Mouse (Mus musculus) liver, embryonic 13.5 days (tissue): ENCODE results near the gene Gltpd2. TPM values are rescaled to one million over a fixed set of nuclear protein-coding genes. Genes with fewer than 3 reads are reported as not detected.

Experiments
- ATAC-seq: fragments of 200-750 bp; cut with Nextera tagmentation; 2 replicates; pipeline ENCODE4 v1.8.0; 2017; ENCODE audit warnings: low read depth, mild to moderate bottlenecking, moderate number of reproducible peaks, moderate library complexity
- DNase-seq: peaks from one replicate; pipeline ENCODE4 v3.0.0; 2022
- H3K27ac ChIP-seq: fragments of 300-500 bp; sonication (generic); 2 replicates; pipeline ENCODE4 v1.5.1; 2015; ENCODE audit warnings: moderate library complexity, mild to moderate bottlenecking, inconsistent platforms
- H3K27me3 ChIP-seq: fragments of 300-500 bp; sonication (generic); 2 replicates; pipeline ENCODE4 v1.6.1; 2015; ENCODE audit warnings: mild to moderate bottlenecking, inconsistent platforms
- H3K36me3 ChIP-seq: fragments of 300-500 bp; sonication (generic); 2 replicates; pipeline ENCODE4 v1.6.1; 2015; ENCODE audit warnings: mild to moderate bottlenecking, inconsistent platforms
- H3K4me1 ChIP-seq: fragments of 300-500 bp; sonication (generic); replicated peaks from 2 replicates; pipeline ENCODE4 v1.6.1; 2015; ENCODE audit warnings: inconsistent platforms
- H3K4me2 ChIP-seq: fragments of 300-500 bp; sonication (generic); 2 replicates; pipeline ENCODE4 v1.6.1; 2015; ENCODE audit warnings: inconsistent platforms, mild to moderate bottlenecking, moderate library complexity
- H3K4me3 ChIP-seq: fragments of 300-500 bp; sonication (generic); replicated peaks from 2 replicates; pipeline ENCODE4 v1.5.1; 2015; ENCODE audit warnings: mild to moderate bottlenecking, inconsistent platforms
- H3K9ac ChIP-seq: fragments of 300-500 bp; sonication (generic); 2 replicates; pipeline ENCODE4 v1.6.1; 2015; ENCODE audit warnings: mild to moderate bottlenecking, inconsistent platforms
- H3K9me3 ChIP-seq: fragments of 300-500 bp; sonication (generic); replicated peaks from 2 replicates; pipeline ENCODE4 v1.6.1; 2016; ENCODE audit warnings: inconsistent platforms
- WGBS: fragments of 180-500 bp; shearing (Covaris S2); methylation state at CpG from one replicate; pipeline ENCODE4 v1.1.7; 2015; ENCODE audit not compliant: insufficient replicate concordance; 5-methylcytosine and 5-hydroxymethylcytosine counted together
- polyA plus RNA-seq: library from polyadenylated mRNA; unstranded; fragments of >200 nt; fragmentation: Nextera tagmentation; extraction: Ambion mirVana; gene quantifications from 2 replicates; pipeline ENCODE4 v1.2.1, GENCODE M21; 2015

Gltpd2 gene
- polyA plus RNA-seq, 1 experiment from 2014 or later, result 20.0 TPM

DNA sequence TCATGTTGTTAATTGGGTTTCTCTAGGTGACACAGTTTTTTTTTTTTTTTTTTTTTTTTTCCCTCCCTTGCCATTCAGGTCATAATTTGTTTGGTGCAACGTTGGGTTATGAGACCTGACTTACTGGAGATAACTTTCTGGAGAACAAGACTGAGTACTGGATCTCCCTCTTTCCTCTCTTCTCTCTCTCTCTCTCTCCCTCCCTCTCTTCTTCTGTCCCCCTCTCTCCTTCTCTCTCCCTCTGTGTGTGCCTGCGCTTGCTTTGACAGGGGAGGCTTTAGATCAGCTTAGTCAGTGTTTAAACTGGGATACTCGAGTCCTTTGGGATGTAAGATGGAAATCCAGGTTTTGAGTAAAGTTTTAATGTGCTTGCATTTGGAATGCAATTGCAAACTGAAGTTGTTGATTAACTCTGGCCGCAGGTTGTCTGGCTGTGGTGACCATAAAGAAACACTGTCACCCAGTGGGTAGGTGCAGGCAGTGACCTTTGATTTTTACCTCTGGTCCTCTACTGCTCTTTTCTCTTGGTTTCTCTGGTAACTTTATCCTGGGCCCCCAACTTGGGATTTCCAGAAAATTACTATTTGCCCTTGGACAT is 45.4 kb downstream of the Gltpd2 start:
- H3K4me3 ChIP-seq, result peak overlapping the region; percentile 86
- H3K4me1 ChIP-seq, result peaks cover 58% of the 10 kb centered on the region
- 47% methylated on average over 4 of the region's 4 CpGs for WGBS
- H3K9ac ChIP-seq, result peak overlapping the region; percentile 88
- H3K4me2 ChIP-seq, result peak overlapping the region; percentile 98
- ATAC-seq (no peak), DNase-seq (no peak)
- H3K36me3 ChIP-seq, result peaks cover 8% of the 10 kb centered on the region; the same call in 1 of the 2 replicates
- no peaks in the 10 kb centered on the region for H3K9me3 ChIP-seq
- H3K27me3 ChIP-seq, result no peaks in the 10 kb centered on the region
- peak overlapping the region; percentile 77 for H3K27ac ChIP-seq

DNA sequence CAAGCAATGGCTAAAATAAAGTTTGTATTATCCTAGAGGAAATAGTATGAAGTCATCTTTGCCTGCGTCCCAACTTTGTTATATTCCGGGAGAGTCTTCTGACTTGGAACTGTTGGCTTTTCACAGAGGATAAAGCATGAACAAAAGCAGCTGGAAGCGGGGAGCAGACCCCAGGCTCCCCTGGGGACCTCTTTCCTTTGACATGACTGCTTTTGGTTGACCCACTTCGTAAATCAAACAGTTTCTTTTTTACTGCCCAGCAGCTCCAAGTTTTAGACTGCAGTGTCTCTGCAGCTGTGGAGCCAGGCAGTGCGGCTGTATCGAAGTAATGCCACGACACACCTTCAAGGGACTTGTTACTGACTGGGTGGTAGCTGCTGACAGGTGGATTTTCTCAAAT is 47.6 kb downstream of the Gltpd2 start:
- Histone ChIP-seq H3K27ac (no peak overlapping the region), H3K27me3 (no peaks in the 10 kb centered on the region), H3K36me3 (peaks cover 8% of the 10 kb centered on the region; the same call in 1 of the 2 replicates), H3K4me3 (no peak overlapping the region), H3K4me2 (no peak overlapping the region), H3K4me1 (peaks cover 79% of the 10 kb centered on the region), H3K9me3 (no peaks in the 10 kb centered on the region), H3K9ac (no peak overlapping the region)
- 80% methylated on average over 7 of the region's 7 CpGs for WGBS
- DNase-seq (no peak), ATAC-seq (no peak)

Other genes starting within 250 kb of the Gltpd2 start
- 0.06 and 0.10 TPM in 2 replicates for gene Alox12e, start 196.6 kb upstream of the Gltpd2 start, polyA plus RNA-seq
- gene Alox15, start 167.2 kb upstream of the Gltpd2 start, polyA plus RNA-seq, result 1.1 TPM in 2 replicates
- 19.0 and 21.0 TPM in 2 replicates for gene Pelp1, start 109.2 kb upstream of the Gltpd2 start, polyA plus RNA-seq
- gene Arrb2, start 86.6 kb upstream of the Gltpd2 start, polyA plus RNA-seq, result 13.0 and 14.9 TPM in 2 replicates
- 17.2 and 19.1 TPM in 2 replicates for gene Med11, start 67.3 kb upstream of the Gltpd2 start, polyA plus RNA-seq
- gene Zmynd15, start 59.8 kb upstream of the Gltpd2 start, polyA plus RNA-seq, result 0.07 and 0.17 TPM in 2 replicates
- 0.70 and 1.4 TPM in 2 replicates for gene Cxcl16, start 59.2 kb upstream of the Gltpd2 start, polyA plus RNA-seq
- gene Tm4sf5, start 14.0 kb upstream of the Gltpd2 start, polyA plus RNA-seq, result 2.1 and 2.5 TPM in 2 replicates
- gene Vmo1, start 4.6 kb upstream of the Gltpd2 start, polyA plus RNA-seq, result 0.23 and 0.46 TPM in 2 replicates
- gene Psmb6, start 6.2 kb downstream of the Gltpd2 start, polyA plus RNA-seq, result 372 and 419 TPM in 2 replicates
- gene Gm40193, start 13.7 kb downstream of the Gltpd2 start, polyA plus RNA-seq, result not detected in 2 replicates
- gene Pld2, start 20.9 kb downstream of the Gltpd2 start, polyA plus RNA-seq, result 1.3 and 1.5 TPM in 2 replicates
- 3.5 and 5.2 TPM in 2 replicates for gene Mink1, start 43.7 kb downstream of the Gltpd2 start, polyA plus RNA-seq
- not detected in 2 replicates for gene 4930544D05Rik, start 96.7 kb downstream of the Gltpd2 start, polyA plus RNA-seq
- not detected in 2 replicates for gene Chrne, start 100.0 kb downstream of the Gltpd2 start, polyA plus RNA-seq
- 2.8 and 4.7 TPM in 2 replicates for gene Gp1ba, start 119.9 kb downstream of the Gltpd2 start, polyA plus RNA-seq
- gene Rnf167, start 128.0 kb downstream of the Gltpd2 start, polyA plus RNA-seq, result 74.2 and 81.0 TPM in 2 replicates
- 72.8 and 73.8 TPM in 2 replicates for gene Slc25a11, start 128.3 kb downstream of the Gltpd2 start, polyA plus RNA-seq
- gene Pfn1, start 135.4 kb downstream of the Gltpd2 start, polyA plus RNA-seq, result 1,347 and 1,531 TPM in 2 replicates
- 5.5 and 6.7 TPM in 2 replicates for gene Eno3, start 138.0 kb downstream of the Gltpd2 start, polyA plus RNA-seq
- 69.2 and 72.4 TPM in 2 replicates for gene Spag7, start 150.2 kb downstream of the Gltpd2 start, polyA plus RNA-seq
- 2.8 and 3.6 TPM in 2 replicates for gene Camta2, start 168.9 kb downstream of the Gltpd2 start, polyA plus RNA-seq
- gene Inca1, start 181.0 kb downstream of the Gltpd2 start, polyA plus RNA-seq, result 1.2 and 1.3 TPM in 2 replicates
- gene Kif1c, start 181.4 kb downstream of the Gltpd2 start, polyA plus RNA-seq, result 0.58 and 0.73 TPM in 2 replicates
- 1.2 and 1.8 TPM in 2 replicates for gene Zfp3, start 245.0 kb downstream of the Gltpd2 start, polyA plus RNA-seq